Mouse (Mus musculus) adrenal gland, adult (tissue): ENCODE data around the gene Cwc27.
A peak's percentile ranks its signal among the peaks of the same experiment; 100 is the strongest.

Experiments
- DNase-seq, 2 experiments: peaks; one replicate each; pipeline ENCODE4 v3.0.0; 2022 to 2023; ENCODE audit warnings: low spot score in 1 of 2; ENCODE audit not compliant: inconsistent age in 2 of 2

The Cwc27 gene

GRCm38 (mm10) chr13:104617201-104617600 is 199.7 kb downstream of the Cwc27 start:
- DNase-seq = no peak

- no peak for DNase-seq
Measured at GRCm38 (mm10) chr13:104615999-104616810, 200.7 kb downstream of the Cwc27 start.

DNA sequence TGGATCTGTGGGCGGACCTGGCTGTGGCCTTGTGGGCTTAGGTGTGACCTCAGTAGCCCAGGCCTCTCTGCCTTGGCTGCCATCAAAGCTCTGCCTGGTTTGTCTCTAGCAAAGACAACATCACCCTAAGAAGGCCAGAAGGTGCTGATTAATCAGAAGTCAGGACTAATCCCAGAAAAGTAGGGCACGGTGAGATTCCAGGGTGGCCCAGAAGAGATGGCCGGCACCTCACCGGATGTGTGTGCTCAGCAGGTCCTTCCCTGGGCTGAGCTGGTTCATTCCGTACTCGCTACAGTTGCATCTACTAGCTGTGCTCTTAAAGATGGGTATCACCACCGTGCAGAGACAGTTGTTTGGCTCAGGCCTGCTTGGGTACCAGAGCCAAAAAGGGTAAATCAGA is 201.8 kb downstream of the Cwc27 start:
- DNase-seq = no peak

DNA sequence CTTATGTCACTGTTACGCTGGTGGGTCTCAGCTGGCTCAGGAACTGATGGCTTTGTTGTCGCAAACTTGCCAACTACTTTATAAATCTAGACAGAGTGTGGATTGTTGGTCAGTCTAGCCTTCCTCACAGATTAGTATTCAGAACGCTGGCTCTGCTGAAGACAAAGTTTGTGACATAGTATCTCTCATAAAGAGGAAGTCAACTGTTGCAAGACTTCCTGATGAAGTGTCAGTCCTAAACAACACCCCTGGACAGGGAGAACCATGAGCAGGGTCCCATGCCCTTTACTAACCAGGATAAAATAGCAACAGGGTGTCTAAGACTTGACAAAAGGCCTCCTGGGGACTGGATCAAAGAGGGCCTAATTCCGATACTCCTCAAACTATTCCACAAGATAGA is 205.6 kb downstream of the Cwc27 start:
- no peak for DNase-seq

- peak; percentile 44 to 75 for DNase-seq
Measured at GRCm38 (mm10) chr13:104610210-104611111, 206.5 kb downstream of the Cwc27 start.

DNA sequence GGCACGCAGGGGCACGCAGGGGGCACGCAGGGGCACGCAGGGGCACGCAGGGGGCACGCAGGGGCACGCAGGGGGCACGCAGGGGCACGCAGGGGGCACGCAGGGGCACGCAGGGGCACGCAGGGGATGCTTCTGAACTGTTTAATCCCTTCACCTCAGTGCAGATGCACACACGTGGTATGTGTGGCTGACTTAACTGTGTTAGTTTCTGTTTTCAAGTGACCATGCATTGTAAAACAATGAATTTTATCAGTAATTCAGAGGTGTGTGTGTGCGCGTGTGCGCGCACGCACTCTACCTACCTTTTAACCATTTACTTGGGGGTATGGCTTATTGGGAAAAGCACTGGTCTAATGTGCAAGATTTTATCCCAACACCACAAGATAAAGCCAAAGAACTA is 208.4 kb downstream of the Cwc27 start:
- DNase-seq = no peak

DNA sequence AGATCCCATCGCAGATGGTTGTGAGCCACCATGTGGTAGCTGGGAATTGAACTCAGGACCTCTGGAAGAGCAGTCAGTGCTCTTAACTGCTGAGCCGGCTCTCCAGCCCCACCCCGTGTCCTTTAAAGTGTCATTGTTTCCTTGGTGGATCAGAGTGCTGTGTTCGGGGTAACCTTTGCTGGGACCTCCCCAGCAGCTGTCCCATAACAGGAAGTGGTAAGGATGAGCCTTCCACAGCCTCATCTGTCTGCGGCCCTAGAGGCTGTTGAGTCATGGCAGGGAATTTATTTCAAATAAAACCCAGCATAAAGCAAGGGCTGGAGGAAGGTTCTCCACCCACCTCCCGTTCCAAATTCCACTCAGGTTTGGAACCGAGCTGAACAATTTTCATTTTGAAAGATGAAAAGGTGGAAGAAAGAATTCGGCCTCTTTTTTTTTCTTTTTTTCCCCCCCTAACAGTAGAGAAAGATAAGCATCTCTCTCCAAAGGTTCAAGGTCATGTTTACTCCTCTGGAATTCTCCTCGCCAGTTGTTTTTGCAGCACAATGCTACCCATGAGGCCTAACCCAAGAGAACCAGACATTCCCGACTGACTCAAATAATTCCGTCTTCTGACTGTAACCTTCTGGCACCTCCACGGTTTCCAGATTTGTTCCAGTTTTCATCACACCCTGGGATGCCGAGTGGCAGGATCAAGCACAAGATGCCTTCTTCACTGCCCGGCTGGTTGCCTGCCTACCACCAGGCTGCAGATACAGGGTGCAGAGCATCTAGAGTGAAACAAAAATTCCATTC is 210.0 kb downstream of the Cwc27 start:
- DNase-seq = no peak

DNA sequence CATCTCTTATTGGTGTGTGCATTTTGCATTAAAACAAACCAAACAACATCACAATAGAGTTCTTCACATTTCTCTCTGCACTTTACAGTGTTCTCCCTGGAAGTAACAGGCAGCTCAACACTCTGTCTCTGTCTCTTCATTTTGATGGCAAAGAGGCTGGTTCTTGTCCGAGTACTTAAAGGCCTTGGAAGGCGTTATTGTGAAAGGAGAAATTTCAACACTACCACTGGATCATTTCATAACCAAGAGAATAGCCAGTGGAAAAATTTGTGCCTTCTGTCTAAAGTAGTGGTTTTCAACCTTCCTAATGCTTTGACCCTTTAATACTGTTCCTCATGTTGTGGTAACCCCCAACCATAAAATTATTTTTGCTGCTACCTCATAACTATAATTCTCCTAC is 211.8 kb downstream of the Cwc27 start:
- peak in 1 of 2 experiments; percentile 67 for DNase-seq

- no peak for DNase-seq
Measured at GRCm38 (mm10) chr13:104602197-104602596, 214.7 kb downstream of the Cwc27 start.

DNA sequence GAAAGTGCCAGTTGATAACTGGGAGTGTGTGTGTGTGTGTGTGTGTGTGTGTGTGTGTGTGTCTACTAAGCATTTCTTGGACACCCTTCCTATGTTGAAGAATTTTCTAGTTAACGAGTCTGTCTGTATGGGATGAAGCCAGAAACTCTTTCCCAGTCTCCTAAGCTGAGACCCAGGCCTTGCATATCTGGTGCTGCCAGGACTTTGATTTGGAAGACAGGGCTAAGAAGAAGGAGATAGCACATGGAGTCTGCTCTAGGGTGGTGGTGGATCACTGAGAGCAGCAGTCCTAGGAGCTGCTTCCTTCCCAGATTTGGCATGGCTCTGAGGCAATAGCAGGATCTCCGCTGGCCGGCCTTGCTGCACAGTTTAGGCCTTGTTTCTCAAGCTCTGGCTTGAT is 215.2 kb downstream of the Cwc27 start:
- DNase-seq = peak in 1 of 2 experiments; percentile 42

DNA sequence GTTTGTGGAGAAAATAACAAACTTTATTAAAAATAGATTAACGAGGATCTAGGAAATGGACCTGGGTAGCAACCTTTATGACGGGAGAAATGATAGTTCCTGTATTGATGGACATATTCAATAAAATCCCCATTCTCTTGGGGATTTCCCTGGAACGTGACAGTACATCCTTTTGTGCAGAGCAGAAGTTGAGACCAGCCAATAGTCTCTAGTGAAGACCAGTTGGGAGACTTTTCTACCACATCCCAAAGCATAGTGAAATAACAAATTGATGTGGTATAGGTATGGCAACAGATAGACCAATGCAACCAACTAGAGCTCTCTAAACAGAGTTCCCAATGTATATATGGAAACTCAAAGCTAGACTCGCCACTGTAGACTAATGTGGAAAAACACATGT is 220.7 kb downstream of the Cwc27 start:
- DNase-seq = no peak

- DNase-seq = no peak
Measured at GRCm38 (mm10) chr13:104594820-104595351, 222.1 kb downstream of the Cwc27 start.

GRCm38 (mm10) chr13:104590931-104591330 is 226.0 kb downstream of the Cwc27 start:
- DNase-seq = no peak

- DNase-seq = no peak
Measured at GRCm38 (mm10) chr13:104590097-104590607, 226.8 kb downstream of the Cwc27 start.

DNA sequence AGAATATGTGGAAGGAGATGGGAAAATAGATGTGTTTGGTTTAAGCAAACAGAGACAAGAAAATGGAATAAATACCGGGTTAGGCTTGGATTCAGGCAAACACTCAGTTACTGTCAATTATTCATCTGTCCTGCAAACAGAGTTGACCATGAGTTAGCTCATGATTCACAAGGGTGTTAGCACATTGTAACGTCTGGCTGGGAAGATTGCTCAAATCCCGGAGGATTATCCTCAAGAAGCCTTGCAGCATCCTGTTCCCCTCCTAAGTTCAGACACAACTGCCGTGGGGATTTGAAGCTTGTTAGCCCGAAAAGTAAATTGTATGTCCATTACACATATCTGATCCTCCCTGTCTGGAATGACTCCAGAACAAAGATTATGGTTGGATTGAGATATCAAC is 228.6 kb downstream of the Cwc27 start:
- DNase-seq = peak in 1 of 2 experiments; percentile 49
